Mouse (Mus musculus): ENCODE results near the gene Dbn1.

- no peak for TF ChIP-seq CTCF (IDR thresholded peaks at IDR 0.05; ENCODE audit: extremely low read depth, insufficient read length, insufficient replicate concordance, low read depth, low read length)
- no peak for TF ChIP-seq POLR2A (IDR thresholded peaks at IDR 0.05; ENCODE audit: low read depth, low read length)
Observed at GRCm38 (mm10) chr13:55472132-55473022, 15.5 kb downstream of the Dbn1 start.

Measured in small intestine, adult 2 months (tissue).